Mouse (Mus musculus) lung, postnatal 4 days (tissue): ENCODE results near the gene Gm5065.

Experiments
- DNase-seq, 2 experiments: peaks; one replicate each; pipeline ENCODE4 v3.0.0; 2021

Gene Gm5065

DNA sequence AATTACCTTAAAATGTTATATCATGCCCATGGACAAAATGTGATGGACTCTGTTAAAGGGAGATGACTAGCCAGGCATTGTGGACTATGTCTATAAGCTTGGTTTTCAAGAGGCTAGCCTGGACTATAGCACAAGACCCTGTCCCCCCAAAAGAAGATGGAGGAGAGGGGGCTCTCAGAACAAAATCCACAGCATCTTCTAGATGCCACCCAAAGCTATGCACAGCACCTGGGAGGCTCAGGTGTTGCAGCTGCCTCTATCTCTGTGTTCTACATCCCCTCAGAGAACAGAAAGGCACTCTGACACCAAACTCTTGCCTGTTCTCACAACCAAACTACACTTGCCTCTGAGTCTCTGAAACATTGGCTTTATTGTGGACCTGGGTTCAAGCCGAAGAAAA is at the start of gene Gm5065:
Gene Gm5065, plus strand, starts transcription at position 301 of the 400 bp plus-strand sequence.
- no peak for DNase-seq

DNA sequence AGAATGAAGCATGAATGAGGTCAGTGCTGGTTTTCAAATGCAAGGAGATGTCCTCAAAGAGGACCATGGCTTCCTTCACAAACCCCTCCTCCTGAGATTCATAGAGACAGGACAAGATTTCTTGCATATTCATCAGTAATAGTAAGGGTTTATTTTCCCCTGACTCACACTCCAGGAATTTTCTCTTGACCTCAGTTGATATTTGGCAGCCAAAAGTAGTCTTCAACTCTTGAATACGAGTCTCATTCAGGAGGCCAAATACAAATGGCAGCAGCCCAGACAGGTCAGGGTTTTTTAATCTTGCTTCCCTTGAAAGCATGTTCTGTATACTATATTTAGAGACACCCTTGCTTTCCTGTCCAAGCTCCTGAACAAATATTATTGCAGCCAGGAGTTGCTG is 22.8 kb upstream of the Gm5065 start:
- no peak for DNase-seq

GRCm38 (mm10) chr7:5350935-5351334 is 598 bp downstream of the Gm5065 start, which contains the start of gene Nlrp2:
Gene Nlrp2 (minus strand): TSS chr7:5351035.
- DNase-seq = no peak

GRCm38 (mm10) chr7:5363599-5363998 is 13.3 kb downstream of the Gm5065 start:
- DNase-seq = no peak

DNA sequence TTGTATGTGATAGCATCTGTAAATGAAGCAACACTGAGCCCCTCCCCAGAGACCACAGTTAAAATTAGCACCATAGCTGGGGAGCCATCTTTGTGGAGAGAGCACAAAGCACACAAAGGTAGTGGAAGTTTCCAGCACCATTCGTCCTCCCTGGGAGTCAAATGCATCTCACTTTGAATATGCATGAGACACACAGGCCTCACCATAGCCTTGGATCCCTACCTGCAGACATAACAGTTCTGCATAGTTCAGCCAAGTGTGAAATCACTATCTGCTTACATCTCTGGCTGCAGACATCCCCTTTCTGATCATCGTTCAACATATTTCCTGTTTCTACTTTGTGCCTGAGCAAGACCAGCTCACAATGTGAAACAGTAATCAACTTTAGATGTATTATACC is 16.4 kb downstream of the Gm5065 start:
- DNase-seq = no peak

- no peak for DNase-seq
Observed at GRCm38 (mm10) chr7:5406201-5406600, 55.9 kb downstream of the Gm5065 start.
